Mouse (Mus musculus): Measurements from ENCODE around the gene Ddb1. TPM values are rescaled to one million over a fixed set of nuclear protein-coding genes. Genes with fewer than 3 reads are reported as not detected.

Gene Ddb1
- polyA plus RNA-seq, 1 experiment from 2014 or later = 338 TPM

- no peaks in the 10 kb centered on the region for H3K27me3 ChIP-seq
- no peak for ATAC-seq (ENCODE audit: insufficient number of reproducible peaks, low FRiP score, low TSS enrichment, low read depth)
- peaks cover 36% of the 10 kb centered on the region for H3K36me3 ChIP-seq
- H3K9me3 ChIP-seq (replicated peaks) = no peaks in the 10 kb centered on the region
- H3K4me3 ChIP-seq (replicated peaks) = no peak overlapping the region
- H3K9ac ChIP-seq = no peak overlapping the region
- peaks cover 11% of the 10 kb centered on the region for H3K4me1 ChIP-seq
- H3K27ac ChIP-seq (replicated peaks) = no peak overlapping the region
- 27% methylated on average over 3 of the region's 3 CpGs for WGBS
- no peak overlapping the region for H3K4me2 ChIP-seq (replicated peaks)
Measured at GRCm38 (mm10) chr19:10598188-10598587, 6.9 kb upstream of the Ddb1 start.

GRCm38 (mm10) chr19:10599648-10600047, 5.5 kb upstream of the Ddb1 start:
- Histone ChIP-seq H3K9me3 (replicated peaks) (no peaks in the 10 kb centered on the region), H3K27me3 (no peaks in the 10 kb centered on the region), H3K4me1 (peaks cover 24% of the 10 kb centered on the region), H3K36me3 (peaks cover 28% of the 10 kb centered on the region), H3K4me3 (replicated peaks) (no peak overlapping the region), H3K4me2 (replicated peaks) (no peak overlapping the region), H3K9ac (no peak overlapping the region), H3K27ac (replicated peaks) (no peak overlapping the region)
- ATAC-seq (ENCODE audit: insufficient number of reproducible peaks, low FRiP score, low TSS enrichment, low read depth) = no peak
- WGBS = 92% methylated on average over 2 of the region's 2 CpGs

- H3K27me3 ChIP-seq = no peaks in the 10 kb centered on the region
- peak overlapping the region; percentile 91 for H3K27ac ChIP-seq (replicated peaks)
- 7% methylated on average over 6 of the region's 6 CpGs for WGBS
- no peaks in the 10 kb centered on the region for H3K9me3 ChIP-seq (replicated peaks)
- H3K36me3 ChIP-seq = peaks cover 23% of the 10 kb centered on the region
- peaks cover 33% of the 10 kb centered on the region for H3K4me1 ChIP-seq
- H3K9ac ChIP-seq = peak overlapping the region; percentile 28
- peak overlapping the region; percentile 52 for H3K4me2 ChIP-seq (replicated peaks)
- H3K4me3 ChIP-seq (replicated peaks) = peak overlapping the region; percentile 38
- ATAC-seq (ENCODE audit: insufficient number of reproducible peaks, low FRiP score, low TSS enrichment, low read depth) = no peak
Measured at GRCm38 (mm10) chr19:10602247-10602769, 2.8 kb upstream of the Ddb1 start.

- Histone ChIP-seq H3K4me2 (replicated peaks) (peak overlapping the region; percentile 52), H3K4me3 (replicated peaks) (peak overlapping the region; percentile 38), H3K27me3 (no peaks in the 10 kb centered on the region), H3K27ac (replicated peaks) (peak overlapping the region; percentile 91), H3K9me3 (replicated peaks) (no peaks in the 10 kb centered on the region), H3K36me3 (peaks cover 27% of the 10 kb centered on the region), H3K4me1 (peaks cover 36% of the 10 kb centered on the region), H3K9ac (peak overlapping the region; percentile 28)
- 2% methylated on average over 9 of the region's 9 CpGs for WGBS
- ATAC-seq (ENCODE audit: insufficient number of reproducible peaks, low FRiP score, low TSS enrichment, low read depth) = peak; percentile 70
Measured at GRCm38 (mm10) chr19:10602787-10603186, 2.3 kb upstream of the Ddb1 start.

- Histone ChIP-seq H3K36me3 (peaks cover 33% of the 10 kb centered on the region), H3K4me1 (peaks cover 45% of the 10 kb centered on the region), H3K27me3 (no peaks in the 10 kb centered on the region), H3K9me3 (replicated peaks) (no peaks in the 10 kb centered on the region), H3K9ac (no peak overlapping the region), H3K4me2 (replicated peaks) (no peak overlapping the region), H3K27ac (replicated peaks) (0 out of 2 replicates have a peak overlapping the region, but pooled peaks have one; percentile 3), H3K4me3 (replicated peaks) (no peak overlapping the region)
- 78% methylated on average over 18 of the region's 18 CpGs for WGBS
- no peak for ATAC-seq (ENCODE audit: insufficient number of reproducible peaks, low FRiP score, low TSS enrichment, low read depth)
Measured at GRCm38 (mm10) chr19:10603660-10604523, 1.2 kb upstream of the Ddb1 start.

GRCm38 (mm10) chr19:10604534-10604933, 593 bp upstream of the Ddb1 start:
- WGBS = 52% methylated on average over 3 of the region's 3 CpGs

GRCm38 (mm10) chr19:10605901-10606622, 935 bp downstream of the Ddb1 start:
- ATAC-seq (ENCODE audit: insufficient number of reproducible peaks, low FRiP score, low TSS enrichment, low read depth) = peak; percentile 3; the same call in 1 of the 2 replicates
- H3K4me1 ChIP-seq = peaks cover 45% of the 10 kb centered on the region

More at GRCm38 (mm10) chr19:10604534-10604933, 593 bp upstream of the Ddb1 start:
- Histone ChIP-seq H3K27ac (replicated peaks) (peak overlapping the region; percentile 95), H3K36me3 (peaks cover 34% of the 10 kb centered on the region), H3K9me3 (replicated peaks) (no peaks in the 10 kb centered on the region), H3K4me2 (replicated peaks) (peak overlapping the region; percentile 69), H3K9ac (peak overlapping the region; percentile 99; the same call in 1 of the 2 replicates), H3K27me3 (no peaks in the 10 kb centered on the region), H3K4me1 (peaks cover 45% of the 10 kb centered on the region), H3K4me3 (replicated peaks) (peak overlapping the region; percentile 98)
- ATAC-seq (ENCODE audit: insufficient number of reproducible peaks, low FRiP score, low TSS enrichment, low read depth) = no peak

GRCm38 (mm10) chr19:10608573-10609240, 3.6 kb downstream of the Ddb1 start:
- Histone ChIP-seq H3K4me2 (replicated peaks) (no peak overlapping the region), H3K9ac (no peak overlapping the region), H3K9me3 (replicated peaks) (no peaks in the 10 kb centered on the region), H3K27ac (replicated peaks) (no peak overlapping the region), H3K36me3 (peaks cover 64% of the 10 kb centered on the region), H3K27me3 (no peaks in the 10 kb centered on the region), H3K4me1 (peaks cover 29% of the 10 kb centered on the region), H3K4me3 (replicated peaks) (no peak overlapping the region)
- no peak for ATAC-seq (ENCODE audit: insufficient number of reproducible peaks, low FRiP score, low TSS enrichment, low read depth)
- 67% methylated on average over 5 of the region's 5 CpGs for WGBS

More at GRCm38 (mm10) chr19:10605901-10606622, 935 bp downstream of the Ddb1 start:
- H3K4me2 ChIP-seq (replicated peaks) = peak overlapping the region; percentile 69
- H3K27me3 ChIP-seq = no peaks in the 10 kb centered on the region
- 4% methylated on average over 20 of the region's 20 CpGs for WGBS
- H3K4me3 ChIP-seq (replicated peaks) = peak overlapping the region; percentile 98
- peak overlapping the region; percentile 99 for H3K9ac ChIP-seq
- no peaks in the 10 kb centered on the region for H3K9me3 ChIP-seq (replicated peaks)
- peak overlapping the region; percentile 95 for H3K27ac ChIP-seq (replicated peaks)
- peaks cover 37% of the 10 kb centered on the region for H3K36me3 ChIP-seq

GRCm38 (mm10) chr19:10634106-10634871, 29.2 kb downstream of the Ddb1 start, which contains the start of gene Vwce:
Gene Vwce (plus strand): TSS chr19:10634213.
- peak within 1 kb of the TSS; percentile 39 for H3K9ac ChIP-seq
- peaks cover 20% of the 10 kb centered on the region for H3K36me3 ChIP-seq
- peak within 1 kb of the TSS; percentile 48 for H3K4me3 ChIP-seq (replicated peaks)
- H3K27me3 ChIP-seq = no peaks in the 10 kb centered on the region
- H3K4me2 ChIP-seq (replicated peaks) = peak within 1 kb of the TSS; percentile 96
- WGBS = 2% methylated on average over 32 of the region's 32 CpGs
- H3K4me1 ChIP-seq = peaks cover 21% of the 10 kb centered on the region
- peak; percentile 79 for ATAC-seq (ENCODE audit: insufficient number of reproducible peaks, low FRiP score, low TSS enrichment, low read depth)
- no peaks in the 10 kb centered on the region for H3K9me3 ChIP-seq (replicated peaks)
- H3K27ac ChIP-seq (replicated peaks) = peak within 1 kb of the TSS; percentile 11; the same call in 1 of the 2 replicates

GRCm38 (mm10) chr19:10634872-10635318, 29.8 kb downstream of the Ddb1 start:
- Histone ChIP-seq H3K9me3 (replicated peaks) (no peaks in the 10 kb centered on the region), H3K4me2 (replicated peaks) (peak overlapping the region; percentile 96), H3K4me1 (peaks cover 21% of the 10 kb centered on the region), H3K9ac (peak overlapping the region; percentile 39; the same call in 1 of the 2 replicates), H3K27ac (replicated peaks) (0 out of 2 replicates have a peak overlapping the region, but pooled peaks have one; percentile 11), H3K27me3 (no peaks in the 10 kb centered on the region), H3K36me3 (peaks cover 14% of the 10 kb centered on the region), H3K4me3 (replicated peaks) (peak overlapping the region; percentile 48)
- peak; percentile 78 for ATAC-seq (ENCODE audit: insufficient number of reproducible peaks, low FRiP score, low TSS enrichment, low read depth)
- 1% methylated on average over 21 of the region's 21 CpGs for WGBS

All from embryonic facial prominence, embryonic 15.5 days (tissue).